Mouse (Mus musculus): ENCODE measurements around the gene Cdkn2d. TPM values are rescaled to one million over a fixed set of nuclear protein-coding genes. Genes with fewer than 3 reads are reported as not detected.
A peak's percentile ranks its signal among the peaks of the same experiment; 100 is the strongest.

The Cdkn2d gene
- total and polyA plus RNA-seq, 3 experiments, result 17.4 to 35.8 (median 30.3) TPM

DNA sequence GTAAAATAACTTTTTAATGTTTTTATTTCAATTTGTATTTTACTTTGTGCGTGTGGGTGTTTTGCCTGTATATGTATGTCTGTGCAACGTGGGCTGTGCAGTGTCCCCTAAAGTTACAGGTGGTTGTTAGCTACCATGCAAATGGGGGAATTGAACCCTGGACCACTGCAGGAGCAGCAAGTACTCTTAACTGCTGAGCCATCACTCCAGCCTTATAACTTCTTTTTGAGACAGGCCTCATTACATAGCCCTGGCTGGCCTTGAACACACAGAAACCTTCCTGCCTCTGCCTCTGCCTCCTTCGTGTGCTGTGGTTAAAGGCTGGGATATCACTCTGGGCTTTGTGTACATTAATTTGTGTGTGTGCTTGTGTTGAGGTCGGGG, 51.8 kb downstream of the Cdkn2d start:
- Histone ChIP-seq H3K4me1 (ENCODE audit: insufficient read depth, low read depth, low read length) (peaks cover 62% of the 10 kb centered on the region), H3K27me3 (ENCODE audit: insufficient read depth, low read length) (peaks cover 8% of the 10 kb centered on the region), H3K4me3 (ENCODE audit: low read depth, low read length) (peak overlapping the region; percentile 88), H3K36me3 (replicated peaks) (peaks cover 42% of the 10 kb centered on the region), H3K9me3 (replicated peaks) (peaks cover 8% of the 10 kb centered on the region)
- no peak for TF ChIP-seq GATA2 (IDR thresholded peaks at IDR 0.05; ENCODE audit: borderline replicate concordance, low read depth, low read length)
- no peak for DNase-seq (ENCODE audit: low spot score)
- no peak for ATAC-seq (ENCODE audit: extremely low read depth, insufficient number of reproducible peaks, low FRiP score, poor library complexity, severe bottlenecking)

DNA sequence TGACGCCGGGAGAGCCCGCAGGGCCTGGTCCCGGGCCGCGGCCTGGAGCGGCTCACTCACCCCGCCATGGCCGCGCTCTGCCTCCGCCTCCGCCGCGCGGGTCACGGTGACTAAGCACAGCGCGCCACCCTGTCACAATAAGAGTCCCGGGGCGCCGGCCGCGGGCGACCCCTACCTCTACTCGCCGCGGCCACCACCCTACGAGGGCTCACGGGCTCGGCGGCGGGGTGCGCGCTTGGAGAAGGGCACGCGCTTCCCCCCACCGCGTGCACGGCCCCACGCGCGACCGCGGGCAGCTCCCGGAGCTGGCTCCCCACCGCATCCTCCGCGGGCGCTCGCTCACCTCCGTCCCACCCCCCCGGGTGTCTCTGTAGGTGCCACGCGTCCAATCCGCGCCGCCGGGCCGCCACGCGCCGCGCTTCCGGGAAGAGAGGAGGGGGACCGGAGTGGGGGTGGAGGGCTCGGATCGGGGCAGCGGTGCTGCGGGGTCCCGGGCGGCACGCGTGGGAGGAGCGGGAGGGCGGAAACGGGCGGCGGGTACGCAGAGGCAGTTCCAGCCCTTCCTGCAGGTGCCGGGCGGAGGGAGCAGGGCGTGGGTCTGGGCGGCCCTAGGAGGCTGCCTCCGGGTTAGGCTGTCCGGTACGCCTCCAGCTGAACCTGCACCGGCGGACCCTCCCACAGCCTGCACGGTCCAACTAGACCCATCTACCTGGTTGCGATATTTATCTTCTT, 52.3 kb downstream of the Cdkn2d start, which contains the start of gene Keap1:
Gene Keap1 (minus strand): TSS at position 629 of the 732 bp plus-strand sequence.
- Histone ChIP-seq H3K27me3 (ENCODE audit: insufficient read depth, low read length) (peaks cover 2% of the 10 kb centered on the region), H3K4me1 (ENCODE audit: insufficient read depth, low read depth, low read length) (peaks cover 56% of the 10 kb centered on the region), H3K36me3 (replicated peaks) (peaks cover 48% of the 10 kb centered on the region), H3K4me3 (ENCODE audit: low read depth, low read length) (peak within 1 kb of the TSS; percentile 88), H3K9me3 (replicated peaks) (peaks cover 2% of the 10 kb centered on the region)
- DNase-seq (ENCODE audit: low spot score) (peak; percentile 91), ATAC-seq (ENCODE audit: extremely low read depth, insufficient number of reproducible peaks, low FRiP score, poor library complexity, severe bottlenecking) (peak; percentile 48; the same call in 1 of the 2 replicates)
- no peak for TF ChIP-seq GATA1 (IDR thresholded peaks at IDR 0.05; ENCODE audit: borderline replicate concordance, low read length)
- TF ChIP-seq POLR2AphosphoS5 (IDR thresholded peaks at IDR 0.05; ENCODE audit: insufficient replicate concordance, low read depth, low read length), result no peak
- no peak for TF ChIP-seq TAL1 (conservative IDR thresholded peaks at IDR 0.05; ENCODE audit: low read depth, low read length)

Other genes starting within 250 kb of the Cdkn2d start
- not detected in 2 replicates for gene Zglp1, start 224.3 kb downstream of the Cdkn2d start, total RNA-seq (2014; fragmentation: Nextera tagmentation)
- gene Zglp1, start 224.3 kb downstream of the Cdkn2d start, total RNA-seq (2017), result not detected in 2 replicates
- 4.0 and 4.5 TPM in 2 replicates for gene Zglp1, start 224.3 kb downstream of the Cdkn2d start, polyA plus RNA-seq (2012)
- 0.98 and 2.2 TPM in 2 replicates for gene Gm49373, start 218.3 kb downstream of the Cdkn2d start, total RNA-seq (2014; fragmentation: Nextera tagmentation)
- gene Gm49373, start 218.3 kb downstream of the Cdkn2d start, total RNA-seq (2017), result 0.33 and 1.0 TPM in 2 replicates
- 0.61 and 1.2 TPM in 2 replicates for gene Gm49373, start 218.3 kb downstream of the Cdkn2d start, polyA plus RNA-seq (2012)
- 52.4 and 58.5 TPM in 2 replicates for gene Fdx1l, start 217.8 kb downstream of the Cdkn2d start, total RNA-seq (2014; fragmentation: Nextera tagmentation)
- gene Fdx1l, start 217.8 kb downstream of the Cdkn2d start, total RNA-seq (2017), result 54.3 and 56.1 TPM in 2 replicates
- gene Fdx1l, start 217.8 kb downstream of the Cdkn2d start, polyA plus RNA-seq (2012), result 30.6 and 31.0 TPM in 2 replicates
- gene Gm38431, start 199.4 kb downstream of the Cdkn2d start, total RNA-seq (2014; fragmentation: Nextera tagmentation), result 95.6 and 162 TPM in 2 replicates
- gene Gm38431, start 199.4 kb downstream of the Cdkn2d start, total RNA-seq (2017), result 2.1 and 2.8 TPM in 2 replicates
- 382 and 444 TPM in 2 replicates for gene Gm38431, start 199.4 kb downstream of the Cdkn2d start, polyA plus RNA-seq (2012)
- 35.1 and 72.2 TPM in 2 replicates for gene Raver1, start 199.4 kb downstream of the Cdkn2d start, total RNA-seq (2014; fragmentation: Nextera tagmentation)
- 18.5 and 19.6 TPM in 2 replicates for gene Raver1, start 199.4 kb downstream of the Cdkn2d start, total RNA-seq (2017)
- gene Raver1, start 199.4 kb downstream of the Cdkn2d start, polyA plus RNA-seq (2012), result 0.62 and 0.92 TPM in 2 replicates
- gene Tyk2, start 160.2 kb downstream of the Cdkn2d start, total RNA-seq (2014; fragmentation: Nextera tagmentation), result 16.1 and 16.6 TPM in 2 replicates
- 17.4 and 19.0 TPM in 2 replicates for gene Tyk2, start 160.2 kb downstream of the Cdkn2d start, total RNA-seq (2017)
- 17.3 and 19.0 TPM in 2 replicates for gene Tyk2, start 160.2 kb downstream of the Cdkn2d start, polyA plus RNA-seq (2012)
- gene Cdc37, start 141.4 kb downstream of the Cdkn2d start, total RNA-seq (2014; fragmentation: Nextera tagmentation), result 80.4 and 86.7 TPM in 2 replicates
- 124 and 193 TPM in 2 replicates for gene Cdc37, start 141.4 kb downstream of the Cdkn2d start, total RNA-seq (2017)
- gene Cdc37, start 141.4 kb downstream of the Cdkn2d start, polyA plus RNA-seq (2012), result 213 and 280 TPM in 2 replicates
- gene Pde4a, start 125.7 kb downstream of the Cdkn2d start, total RNA-seq (2014; fragmentation: Nextera tagmentation), result 2.5 and 2.9 TPM in 2 replicates
- gene Pde4a, start 125.7 kb downstream of the Cdkn2d start, total RNA-seq (2017), result 1.5 and 1.7 TPM in 2 replicates
- 1.4 and 1.5 TPM in 2 replicates for gene Pde4a, start 125.7 kb downstream of the Cdkn2d start, polyA plus RNA-seq (2012)
- 16.7 and 21.3 TPM in 2 replicates for gene Keap1, start 52.0 kb downstream of the Cdkn2d start, total RNA-seq (2014; fragmentation: Nextera tagmentation)
- gene Keap1, start 52.0 kb downstream of the Cdkn2d start, total RNA-seq (2017), result 46.4 and 48.1 TPM in 2 replicates
- gene Keap1, start 52.0 kb downstream of the Cdkn2d start, polyA plus RNA-seq (2012), result 73.3 and 81.7 TPM in 2 replicates
- not detected in 2 replicates for gene S1pr5, start 43.0 kb downstream of the Cdkn2d start, total RNA-seq (2014; fragmentation: Nextera tagmentation)
- gene S1pr5, start 43.0 kb downstream of the Cdkn2d start, total RNA-seq (2017), result 0.11 TPM in 1 of 2 replicates, not detected in the other
- not detected in 2 replicates for gene S1pr5, start 43.0 kb downstream of the Cdkn2d start, polyA plus RNA-seq (2012)
- 7.0 and 14.5 TPM in 2 replicates for gene Atg4d, start 26.1 kb downstream of the Cdkn2d start, total RNA-seq (2014; fragmentation: Nextera tagmentation)
- 9.1 and 11.0 TPM in 2 replicates for gene Atg4d, start 26.1 kb downstream of the Cdkn2d start, total RNA-seq (2017)
- 14.9 and 20.7 TPM in 2 replicates for gene Atg4d, start 26.1 kb downstream of the Cdkn2d start, polyA plus RNA-seq (2012)
- 45.4 and 52.7 TPM in 2 replicates for gene Kri1, start 3.4 kb downstream of the Cdkn2d start, total RNA-seq (2014; fragmentation: Nextera tagmentation)
- gene Kri1, start 3.4 kb downstream of the Cdkn2d start, total RNA-seq (2017), result 74.3 and 89.3 TPM in 2 replicates
- gene Kri1, start 3.4 kb downstream of the Cdkn2d start, polyA plus RNA-seq (2012), result 46.2 and 56.6 TPM in 2 replicates
- gene Ap1m2, start 20.9 kb upstream of the Cdkn2d start, total RNA-seq (2014; fragmentation: Nextera tagmentation), result not detected in 2 replicates
- gene Ap1m2, start 20.9 kb upstream of the Cdkn2d start, total RNA-seq (2017), result 0.16 TPM in 1 of 2 replicates, not detected in the other
- gene Ap1m2, start 20.9 kb upstream of the Cdkn2d start, polyA plus RNA-seq (2012), result not detected in 2 replicates
- 42.2 and 52.7 TPM in 2 replicates for gene Slc44a2, start 29.3 kb upstream of the Cdkn2d start, total RNA-seq (2014; fragmentation: Nextera tagmentation)
- gene Slc44a2, start 29.3 kb upstream of the Cdkn2d start, total RNA-seq (2017), result 35.5 and 35.7 TPM in 2 replicates
- gene Slc44a2, start 29.3 kb upstream of the Cdkn2d start, polyA plus RNA-seq (2012), result 45.4 and 56.8 TPM in 2 replicates
- gene Ilf3, start 76.5 kb upstream of the Cdkn2d start, total RNA-seq (2014; fragmentation: Nextera tagmentation), result 87.9 and 94.1 TPM in 2 replicates
- 79.7 and 81.3 TPM in 2 replicates for gene Ilf3, start 76.5 kb upstream of the Cdkn2d start, total RNA-seq (2017)
- gene Ilf3, start 76.5 kb upstream of the Cdkn2d start, polyA plus RNA-seq (2012), result 123 and 138 TPM in 2 replicates
- 20.7 and 26.4 TPM in 2 replicates for gene Qtrt1, start 120.4 kb upstream of the Cdkn2d start, total RNA-seq (2014; fragmentation: Nextera tagmentation)
- gene Qtrt1, start 120.4 kb upstream of the Cdkn2d start, total RNA-seq (2017), result 34.3 and 43.8 TPM in 2 replicates
- 70.9 and 72.7 TPM in 2 replicates for gene Qtrt1, start 120.4 kb upstream of the Cdkn2d start, polyA plus RNA-seq (2012)
- gene Dnm2, start 133.5 kb upstream of the Cdkn2d start, total RNA-seq (2014; fragmentation: Nextera tagmentation), result 193 and 214 TPM in 2 replicates
- 72.7 and 74.3 TPM in 2 replicates for gene Dnm2, start 133.5 kb upstream of the Cdkn2d start, total RNA-seq (2017)
- gene Dnm2, start 133.5 kb upstream of the Cdkn2d start, polyA plus RNA-seq (2012), result 427 and 533 TPM in 2 replicates
- 2.4 TPM in 1 of 2 replicates, not detected in the other for gene Tmed1, start 218.8 kb upstream of the Cdkn2d start, total RNA-seq (2014; fragmentation: Nextera tagmentation)
- 8.0 and 10.5 TPM in 2 replicates for gene Tmed1, start 218.8 kb upstream of the Cdkn2d start, total RNA-seq (2017)
- 6.2 and 6.3 TPM in 2 replicates for gene Tmed1, start 218.8 kb upstream of the Cdkn2d start, polyA plus RNA-seq (2012)
- 1.1 and 2.9 TPM in 2 replicates for gene AB124611, start 234.8 kb upstream of the Cdkn2d start, total RNA-seq (2014; fragmentation: Nextera tagmentation)
- gene AB124611, start 234.8 kb upstream of the Cdkn2d start, total RNA-seq (2017), result 4.9 and 5.5 TPM in 2 replicates
- 2.4 and 2.6 TPM in 2 replicates for gene AB124611, start 234.8 kb upstream of the Cdkn2d start, polyA plus RNA-seq (2012)

Measured in G1E (cell line).